Mouse (Mus musculus): Measurements from ENCODE around the gene Enpep. TPM values are rescaled to one million over a fixed set of nuclear protein-coding genes. Genes with fewer than 3 reads are reported as not detected.

The Enpep gene
- polyA plus RNA-seq (2015; fragmentation: Nextera tagmentation; extraction: Ambion mirVana), result 14.4 and 16.4 TPM in 2 replicates

DNA sequence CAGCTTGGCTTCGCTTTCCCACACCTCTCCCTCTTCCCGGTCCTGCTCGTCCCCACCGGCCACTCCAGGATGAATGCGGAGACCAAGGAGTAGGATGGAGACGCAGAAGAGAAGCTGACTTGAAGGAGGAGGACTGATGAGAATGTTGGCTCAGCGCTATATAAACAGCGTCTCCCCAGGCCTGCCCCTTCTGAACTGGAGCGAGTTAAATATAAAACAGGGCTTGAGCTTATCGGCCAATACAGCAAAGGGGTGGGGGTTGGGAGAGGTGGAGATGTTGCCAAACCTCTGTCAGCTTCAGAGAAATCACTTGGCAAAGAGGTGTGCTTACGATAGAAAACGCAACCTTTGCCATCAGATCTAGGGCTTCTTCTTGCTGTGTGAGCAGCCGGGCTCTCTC, at the start of gene Enpep:
Enpep (minus strand) TSS at position 135 of the 400 bp plus-strand sequence.
- peak; percentile 88 for ATAC-seq (replicated peaks; ENCODE audit: extremely low read depth, insufficient read depth, low FRiP score)
- H3K4me1 ChIP-seq (ENCODE audit: control insufficient read depth, insufficient read depth, low read length), result peaks cover 19% of the 10 kb centered on the region
- H3K27ac ChIP-seq (ENCODE audit: low read length), result peak within 1 kb of the TSS; percentile 76
- 14% methylated on average over 13 of the region's 13 CpGs for WGBS
- H3K36me3 ChIP-seq (ENCODE audit: control insufficient read depth, insufficient read depth), result no peaks in the 10 kb centered on the region
- H3K27me3 ChIP-seq (ENCODE audit: control insufficient read depth, insufficient read depth, low read length), result no peaks in the 10 kb centered on the region
- peak within 1 kb of the TSS; percentile 68 for H3K9ac ChIP-seq (ENCODE audit: low read length)
- peak within 1 kb of the TSS; percentile 61 for H3K4me3 ChIP-seq (ENCODE audit: low read length)
- no peaks in the 10 kb centered on the region for H3K9me3 ChIP-seq (replicated peaks; ENCODE audit: control insufficient read depth, low read length)
- H3K4me2 ChIP-seq (ENCODE audit: low read depth, low read length), result peak within 1 kb of the TSS; percentile 74

DNA sequence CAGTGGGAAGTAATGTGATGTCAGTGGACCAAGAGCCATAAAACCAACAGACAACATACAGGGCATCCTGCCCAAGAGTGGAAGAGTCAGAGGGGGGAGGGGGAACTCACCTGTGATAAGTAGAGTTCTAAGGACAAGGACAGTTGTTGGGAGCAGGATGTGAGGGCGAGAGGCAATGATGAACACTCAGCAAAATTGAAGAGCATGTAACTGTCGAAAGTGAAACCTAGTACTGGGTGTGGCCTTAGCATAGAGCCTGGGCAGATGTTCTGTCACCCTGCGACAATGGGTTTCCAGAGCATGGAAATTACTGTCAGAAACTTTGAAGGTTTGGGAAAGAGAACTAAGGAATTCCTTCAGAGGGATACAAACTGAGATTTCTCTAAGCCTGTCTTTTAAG, 46.6 kb upstream of the Enpep start:
- Histone ChIP-seq H3K36me3 (ENCODE audit: control insufficient read depth, insufficient read depth) (no peaks in the 10 kb centered on the region), H3K4me2 (ENCODE audit: low read depth, low read length) (no peak overlapping the region), H3K9me3 (replicated peaks; ENCODE audit: control insufficient read depth, low read length) (no peaks in the 10 kb centered on the region), H3K4me1 (ENCODE audit: control insufficient read depth, insufficient read depth, low read length) (no peaks in the 10 kb centered on the region), H3K4me3 (ENCODE audit: low read length) (no peak overlapping the region), H3K9ac (ENCODE audit: low read length) (no peak overlapping the region), H3K27ac (ENCODE audit: low read length) (no peak overlapping the region), H3K27me3 (ENCODE audit: control insufficient read depth, insufficient read depth, low read length) (no peaks in the 10 kb centered on the region)
- no peak for ATAC-seq (replicated peaks; ENCODE audit: extremely low read depth, insufficient read depth, low FRiP score)
- 70% methylated on average over 3 of the region's 3 CpGs for WGBS

DNA sequence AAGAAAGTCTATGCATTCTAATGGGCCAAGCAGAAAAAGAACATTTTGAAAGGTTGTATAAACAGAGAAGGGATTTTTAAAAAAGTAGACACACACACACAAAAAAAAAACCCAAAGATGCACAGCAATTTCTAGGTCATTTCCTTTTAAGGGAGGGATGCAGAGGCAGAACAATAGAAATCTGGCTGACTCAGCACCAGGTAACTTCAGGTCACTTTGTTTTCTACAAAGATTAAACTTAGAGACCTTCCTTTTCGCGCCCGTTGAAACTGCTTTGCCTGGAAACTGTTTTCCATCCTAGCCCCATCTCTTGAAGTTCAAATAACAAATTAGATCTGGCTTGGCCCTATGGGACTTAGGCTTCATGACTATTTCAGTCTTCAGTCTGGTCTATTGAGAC, 42.6 kb upstream of the Enpep start:
- ATAC-seq (replicated peaks; ENCODE audit: extremely low read depth, insufficient read depth, low FRiP score), result no peak
- no peak overlapping the region for H3K27ac ChIP-seq (ENCODE audit: low read length)
- H3K4me2 ChIP-seq (ENCODE audit: low read depth, low read length), result no peak overlapping the region
- WGBS, result 91% methylated on average over 3 of the region's 3 CpGs
- H3K4me3 ChIP-seq (ENCODE audit: low read length), result no peak overlapping the region
- no peaks in the 10 kb centered on the region for H3K36me3 ChIP-seq (ENCODE audit: control insufficient read depth, insufficient read depth)
- no peaks in the 10 kb centered on the region for H3K9me3 ChIP-seq (replicated peaks; ENCODE audit: control insufficient read depth, low read length)
- H3K9ac ChIP-seq (ENCODE audit: low read length), result no peak overlapping the region
- no peaks in the 10 kb centered on the region for H3K27me3 ChIP-seq (ENCODE audit: control insufficient read depth, insufficient read depth, low read length)
- no peaks in the 10 kb centered on the region for H3K4me1 ChIP-seq (ENCODE audit: control insufficient read depth, insufficient read depth, low read length)

DNA sequence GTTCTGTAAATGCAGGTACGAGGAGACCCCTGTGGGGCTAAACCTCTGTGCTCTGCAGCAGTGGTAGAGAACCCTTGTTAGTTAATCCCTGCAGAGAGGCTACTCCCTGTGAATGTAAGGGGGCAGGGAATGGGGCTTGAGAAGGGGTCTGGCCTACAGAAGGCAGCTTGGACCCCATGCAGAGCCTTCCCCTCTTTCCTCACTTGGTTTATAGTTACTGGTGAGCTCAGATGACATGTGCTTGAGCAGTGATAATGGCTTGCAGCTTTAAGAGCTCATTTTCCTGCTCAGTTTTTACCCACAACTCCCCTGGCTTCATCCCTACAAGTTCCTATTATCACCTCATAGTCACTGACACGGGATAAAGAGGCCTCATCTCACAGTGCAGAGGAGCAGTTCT, 40.6 kb upstream of the Enpep start:
- 41% methylated on average over 2 of the region's 2 CpGs for WGBS
- H3K4me2 ChIP-seq (ENCODE audit: low read depth, low read length), result no peak overlapping the region
- H3K4me1 ChIP-seq (ENCODE audit: control insufficient read depth, insufficient read depth, low read length), result no peaks in the 10 kb centered on the region
- H3K9me3 ChIP-seq (replicated peaks; ENCODE audit: control insufficient read depth, low read length), result no peaks in the 10 kb centered on the region
- H3K36me3 ChIP-seq (ENCODE audit: control insufficient read depth, insufficient read depth), result no peaks in the 10 kb centered on the region
- no peak overlapping the region for H3K9ac ChIP-seq (ENCODE audit: low read length)
- no peak for ATAC-seq (replicated peaks; ENCODE audit: extremely low read depth, insufficient read depth, low FRiP score)
- no peak overlapping the region for H3K27ac ChIP-seq (ENCODE audit: low read length)
- no peak overlapping the region for H3K4me3 ChIP-seq (ENCODE audit: low read length)
- H3K27me3 ChIP-seq (ENCODE audit: control insufficient read depth, insufficient read depth, low read length), result no peaks in the 10 kb centered on the region

DNA sequence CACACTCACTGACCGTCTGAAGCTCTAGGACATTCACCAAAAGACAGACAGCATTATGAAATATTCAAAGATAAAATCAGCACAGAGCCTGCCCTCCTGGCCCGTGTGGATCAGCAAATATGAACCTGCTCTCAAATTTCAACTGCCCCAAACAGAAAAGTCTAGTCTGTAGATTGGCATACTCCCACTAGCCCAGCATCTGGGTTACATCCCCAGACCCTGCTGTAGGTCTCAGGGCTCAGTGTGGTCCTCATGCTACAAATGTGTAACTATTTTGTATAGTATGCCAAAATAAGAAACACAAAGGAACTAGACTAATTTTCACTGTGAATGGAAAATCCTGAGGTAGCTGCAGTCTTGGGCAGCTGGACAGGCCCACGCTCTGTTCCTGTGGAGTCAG, 37.0 kb upstream of the Enpep start:
- no peak for ATAC-seq (replicated peaks; ENCODE audit: extremely low read depth, insufficient read depth, low FRiP score)
- Histone ChIP-seq H3K9me3 (replicated peaks; ENCODE audit: control insufficient read depth, low read length) (no peaks in the 10 kb centered on the region), H3K4me3 (ENCODE audit: low read length) (no peak overlapping the region), H3K4me1 (ENCODE audit: control insufficient read depth, insufficient read depth, low read length) (no peaks in the 10 kb centered on the region), H3K4me2 (ENCODE audit: low read depth, low read length) (no peak overlapping the region), H3K36me3 (ENCODE audit: control insufficient read depth, insufficient read depth) (no peaks in the 10 kb centered on the region), H3K27me3 (ENCODE audit: control insufficient read depth, insufficient read depth, low read length) (no peaks in the 10 kb centered on the region), H3K9ac (ENCODE audit: low read length) (no peak overlapping the region), H3K27ac (ENCODE audit: low read length) (no peak overlapping the region)
- WGBS, result 79% methylated on average over 3 of the region's 3 CpGs

DNA sequence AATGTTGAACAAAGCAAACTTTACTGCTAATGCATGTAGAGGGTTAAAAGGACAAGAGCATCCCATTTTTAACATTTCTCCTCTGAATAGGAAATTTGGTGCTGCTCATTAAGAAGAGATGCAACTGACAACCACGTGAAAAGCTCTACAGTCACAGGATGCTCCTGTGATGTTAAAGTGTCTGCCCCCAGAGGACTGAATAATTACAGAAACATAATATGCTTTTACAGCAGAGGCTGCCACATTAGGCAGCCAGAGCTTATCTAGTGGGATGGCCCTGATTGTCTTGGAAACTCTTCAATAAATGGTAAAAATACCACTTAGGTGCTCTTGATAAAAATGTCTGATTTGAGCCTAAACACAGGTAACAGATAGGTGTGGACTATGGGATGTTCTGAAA, 33.4 kb upstream of the Enpep start:
- H3K4me1 ChIP-seq (ENCODE audit: control insufficient read depth, insufficient read depth, low read length), result no peaks in the 10 kb centered on the region
- no peak overlapping the region for H3K27ac ChIP-seq (ENCODE audit: low read length)
- ATAC-seq (replicated peaks; ENCODE audit: extremely low read depth, insufficient read depth, low FRiP score), result no peak
- H3K9me3 ChIP-seq (replicated peaks; ENCODE audit: control insufficient read depth, low read length), result no peaks in the 10 kb centered on the region
- H3K36me3 ChIP-seq (ENCODE audit: control insufficient read depth, insufficient read depth), result no peaks in the 10 kb centered on the region
- 63% methylated on average over 1 of the region's 1 CpGs for WGBS
- no peak overlapping the region for H3K4me3 ChIP-seq (ENCODE audit: low read length)
- H3K27me3 ChIP-seq (ENCODE audit: control insufficient read depth, insufficient read depth, low read length), result no peaks in the 10 kb centered on the region
- H3K9ac ChIP-seq (ENCODE audit: low read length), result no peak overlapping the region
- no peak overlapping the region for H3K4me2 ChIP-seq (ENCODE audit: low read depth, low read length)

DNA sequence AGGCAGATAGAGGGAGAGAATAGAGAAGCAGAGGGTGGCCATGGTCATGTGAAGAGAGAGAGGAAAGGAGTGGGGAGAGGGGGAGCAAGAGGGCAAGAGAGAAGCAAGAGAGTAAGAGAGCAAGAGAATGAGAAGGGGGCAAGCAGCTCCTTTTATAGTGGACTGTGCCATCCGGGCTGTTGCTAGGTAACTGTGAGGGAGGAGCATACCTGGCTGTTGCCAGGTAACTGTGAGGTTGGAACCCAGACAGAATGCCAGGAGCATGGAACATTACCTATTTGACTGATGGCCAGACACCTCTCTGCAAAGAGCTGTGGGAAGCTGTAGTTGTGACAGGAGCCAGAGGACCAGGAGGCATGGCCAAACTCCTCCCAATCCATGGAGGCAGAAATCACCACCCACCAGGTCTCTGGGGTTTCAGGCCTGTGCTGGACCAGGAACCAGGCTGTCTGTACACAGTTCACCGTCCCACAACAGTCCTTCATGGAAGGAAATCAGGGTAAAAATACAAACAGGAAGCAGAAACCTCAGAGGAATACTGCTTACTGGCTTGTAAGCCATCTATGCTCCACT, 32.4 kb upstream of the Enpep start:
- no peaks in the 10 kb centered on the region for H3K36me3 ChIP-seq (ENCODE audit: control insufficient read depth, insufficient read depth)
- no peaks in the 10 kb centered on the region for H3K4me1 ChIP-seq (ENCODE audit: control insufficient read depth, insufficient read depth, low read length)
- H3K4me2 ChIP-seq (ENCODE audit: low read depth, low read length), result no peak overlapping the region
- H3K9ac ChIP-seq (ENCODE audit: low read length), result no peak overlapping the region
- 68% methylated on average over 2 of the region's 2 CpGs for WGBS
- no peak for ATAC-seq (replicated peaks; ENCODE audit: extremely low read depth, insufficient read depth, low FRiP score)
- no peak overlapping the region for H3K4me3 ChIP-seq (ENCODE audit: low read length)
- H3K27me3 ChIP-seq (ENCODE audit: control insufficient read depth, insufficient read depth, low read length), result no peaks in the 10 kb centered on the region
- no peaks in the 10 kb centered on the region for H3K9me3 ChIP-seq (replicated peaks; ENCODE audit: control insufficient read depth, low read length)
- H3K27ac ChIP-seq (ENCODE audit: low read length), result no peak overlapping the region

DNA sequence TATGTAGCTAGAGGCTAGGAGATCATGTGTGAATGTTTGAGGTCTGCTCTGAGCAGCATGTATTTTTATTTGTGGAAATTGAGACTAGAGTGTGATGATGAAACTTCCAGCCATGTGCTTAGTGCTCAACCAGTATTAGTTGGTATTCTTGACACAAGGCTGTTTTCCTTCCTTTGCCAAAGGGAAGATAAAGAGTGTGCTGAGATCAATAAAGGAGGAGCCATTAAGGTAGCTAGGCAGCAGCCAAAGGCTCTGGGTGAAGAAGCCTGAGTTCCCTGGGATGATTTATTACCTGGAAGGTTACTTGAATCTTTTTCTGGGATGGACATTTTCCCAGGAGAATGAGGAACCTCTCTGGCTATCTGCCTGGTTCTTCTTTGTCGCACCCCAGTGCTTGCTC, 30.9 kb upstream of the Enpep start:
- no peak overlapping the region for H3K9ac ChIP-seq (ENCODE audit: low read length)
- no peak for ATAC-seq (replicated peaks; ENCODE audit: extremely low read depth, insufficient read depth, low FRiP score)
- no peak overlapping the region for H3K27ac ChIP-seq (ENCODE audit: low read length)
- H3K4me1 ChIP-seq (ENCODE audit: control insufficient read depth, insufficient read depth, low read length), result no peaks in the 10 kb centered on the region
- H3K27me3 ChIP-seq (ENCODE audit: control insufficient read depth, insufficient read depth, low read length), result no peaks in the 10 kb centered on the region
- H3K36me3 ChIP-seq (ENCODE audit: control insufficient read depth, insufficient read depth), result no peaks in the 10 kb centered on the region
- H3K9me3 ChIP-seq (replicated peaks; ENCODE audit: control insufficient read depth, low read length), result no peaks in the 10 kb centered on the region
- H3K4me3 ChIP-seq (ENCODE audit: low read length), result no peak overlapping the region
- no peak overlapping the region for H3K4me2 ChIP-seq (ENCODE audit: low read depth, low read length)
- 77% methylated on average over 1 of the region's 1 CpGs for WGBS

DNA sequence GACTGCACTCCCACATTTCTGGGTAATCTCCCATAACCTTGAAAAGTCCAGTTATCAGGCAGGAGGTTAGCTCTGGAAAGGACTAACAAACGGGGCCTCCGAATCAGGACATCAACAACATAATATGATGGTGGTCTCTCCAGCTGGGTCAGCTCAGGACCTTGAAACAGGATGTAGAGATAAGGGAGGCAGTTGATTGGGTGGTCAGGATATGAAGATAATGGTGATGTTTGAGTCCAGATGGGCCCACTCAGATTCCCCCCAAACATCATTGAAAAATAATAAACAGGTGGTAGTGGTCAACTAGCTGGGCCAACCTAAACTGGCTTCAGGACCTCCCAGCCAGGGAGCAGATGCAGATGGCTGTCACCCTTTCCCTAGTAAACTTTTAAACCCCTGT, 25.6 kb upstream of the Enpep start:
- H3K27me3 ChIP-seq (ENCODE audit: control insufficient read depth, insufficient read depth, low read length), result no peaks in the 10 kb centered on the region
- H3K36me3 ChIP-seq (ENCODE audit: control insufficient read depth, insufficient read depth), result no peaks in the 10 kb centered on the region
- no peak for ATAC-seq (replicated peaks; ENCODE audit: extremely low read depth, insufficient read depth, low FRiP score)

More for the DNA sequence above, 25.6 kb upstream of the Enpep start:
- Histone ChIP-seq H3K27ac (ENCODE audit: low read length) (no peak overlapping the region), H3K9ac (ENCODE audit: low read length) (no peak overlapping the region), H3K4me1 (ENCODE audit: control insufficient read depth, insufficient read depth, low read length) (no peaks in the 10 kb centered on the region), H3K4me2 (ENCODE audit: low read depth, low read length) (no peak overlapping the region), H3K4me3 (ENCODE audit: low read length) (no peak overlapping the region), H3K9me3 (replicated peaks; ENCODE audit: control insufficient read depth, low read length) (no peaks in the 10 kb centered on the region)
- 63% methylated on average over 2 of the region's 2 CpGs for WGBS
